Mouse (Mus musculus): ENCODE data around the gene Slain2.

The Slain2 gene

GRCm38 (mm10) chr5:72913648-72914557 lies at the start of gene Slain2:
Slain2 (plus strand) TSS chr5:72914304.
- peak; percentile 75 for DNase-seq (ENCODE audit: low spot score)

DNA sequence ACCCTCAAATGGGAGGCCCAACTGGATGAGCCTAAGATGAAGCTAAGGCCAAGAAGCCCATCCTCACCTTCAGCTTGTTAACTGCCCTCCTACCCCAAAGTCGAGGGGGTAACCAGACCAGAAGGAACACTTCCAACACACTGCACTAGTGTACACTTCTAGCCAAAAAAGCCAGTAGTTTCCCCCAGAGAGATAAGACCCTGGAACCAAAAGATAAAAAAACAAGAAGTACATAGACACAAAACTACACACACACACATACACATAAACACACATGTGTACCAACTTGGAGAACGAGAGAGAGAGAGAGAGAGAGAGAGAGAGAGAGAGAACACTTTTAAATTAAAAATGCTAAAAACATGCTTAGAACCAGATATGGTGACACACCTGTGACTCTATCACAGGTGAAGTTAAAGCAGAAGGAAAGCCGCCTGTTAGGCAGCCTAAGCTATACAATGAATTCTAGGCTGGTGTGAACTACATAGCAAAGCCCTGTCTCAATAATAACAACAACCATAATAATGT lies 49.4 kb upstream of the Slain2 start:
- DNase-seq (ENCODE audit: low spot score) = no peak

GRCm38 (mm10) chr5:72866260-72866905 lies 47.7 kb upstream of the Slain2 start:
- DNase-seq (ENCODE audit: low spot score) = no peak

- no peak for DNase-seq (ENCODE audit: low spot score)
Measured at GRCm38 (mm10) chr5:72867036-72867672, 47.0 kb upstream of the Slain2 start.

- peak; percentile 33 for DNase-seq (ENCODE audit: low spot score)
Measured at GRCm38 (mm10) chr5:72868091-72868875, 45.8 kb upstream of the Slain2 start, which contains the start of gene Tec. Tec (minus strand) TSS chr5:72868483.

DNA sequence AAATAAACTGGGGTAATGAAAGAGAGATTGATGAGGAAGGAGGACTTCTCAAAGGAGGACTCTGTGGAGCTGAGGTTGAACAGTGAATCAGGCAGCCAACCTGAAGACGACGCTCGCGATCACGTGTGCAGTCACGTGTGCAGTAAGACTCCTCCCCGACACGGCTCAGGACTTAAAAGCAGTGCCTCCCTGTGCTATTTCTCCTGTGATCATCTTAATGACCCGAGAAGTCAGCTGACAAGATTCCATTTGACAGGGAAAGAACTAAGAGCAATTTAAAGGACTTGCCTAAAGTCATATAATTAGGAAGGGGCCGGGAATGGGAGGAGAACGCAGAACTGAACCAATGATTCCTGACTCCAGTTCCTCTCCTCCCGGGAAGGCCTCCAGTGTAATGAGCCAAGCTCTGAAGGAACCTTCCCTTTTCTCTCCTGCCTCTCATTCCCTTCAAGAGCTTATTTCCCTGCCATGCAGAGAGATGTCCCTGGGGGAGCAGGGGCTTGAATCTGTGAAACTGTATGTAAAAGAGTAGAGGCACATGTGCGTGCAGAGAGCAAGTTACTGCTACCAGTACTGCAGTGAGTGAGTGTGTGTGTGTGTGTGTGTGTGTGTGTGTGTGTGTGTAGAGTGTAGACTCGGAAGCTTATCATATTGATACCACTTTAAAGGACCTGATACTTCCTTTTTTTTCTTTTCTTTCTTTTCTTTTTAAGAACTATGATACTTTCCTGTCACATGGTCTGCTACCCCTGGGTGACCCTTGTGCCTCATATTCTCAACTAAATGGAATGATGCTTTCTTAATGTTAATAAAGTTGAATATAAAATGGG lies 44.1 kb upstream of the Slain2 start:
- DNase-seq (ENCODE audit: low spot score) = no peak

DNA sequence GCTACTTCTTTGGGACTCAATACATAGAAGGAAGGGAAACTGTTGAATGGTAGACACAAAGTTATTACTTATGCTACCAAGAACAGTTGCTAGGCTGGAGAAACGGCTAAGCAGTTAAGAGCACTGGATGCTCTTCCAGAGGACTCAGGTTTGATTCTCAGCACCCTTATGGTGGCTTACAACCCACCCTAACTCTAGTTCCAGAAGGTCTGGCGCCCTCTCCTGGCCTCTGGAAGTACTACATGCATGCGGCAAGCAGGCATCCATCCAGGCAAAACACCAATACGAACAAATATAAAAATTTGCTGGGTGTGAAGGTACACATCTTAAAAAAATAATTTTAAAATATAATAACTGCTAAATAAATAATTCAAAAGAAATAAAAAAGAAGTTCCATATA lies 43.0 kb upstream of the Slain2 start:
- DNase-seq (ENCODE audit: low spot score) = no peak

DNA sequence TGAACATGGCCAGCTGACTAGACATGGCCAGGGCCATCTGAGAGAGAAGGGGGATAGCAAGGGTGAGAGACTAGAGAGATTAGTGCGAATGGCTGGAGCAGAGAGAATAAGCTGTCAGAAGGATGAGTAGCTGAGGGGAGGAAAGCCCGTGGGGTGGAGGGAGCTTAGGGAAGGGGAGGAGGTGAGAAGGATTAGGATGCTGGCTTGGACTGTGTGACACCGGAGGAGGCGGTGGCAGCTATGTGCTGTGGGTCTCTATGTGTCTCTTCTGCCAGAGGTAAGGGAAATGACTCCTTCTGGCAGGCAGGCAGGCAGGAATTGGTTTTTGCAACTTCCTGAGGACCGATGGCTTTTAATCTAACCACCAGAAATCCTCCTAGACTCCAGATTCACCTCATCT lies 34.4 kb upstream of the Slain2 start:
- no peak for DNase-seq (ENCODE audit: low spot score)

- no peak for DNase-seq (ENCODE audit: low spot score)
Measured at GRCm38 (mm10) chr5:72881748-72882411, 32.2 kb upstream of the Slain2 start.

GRCm38 (mm10) chr5:72882412-72882765 lies 31.7 kb upstream of the Slain2 start:
- DNase-seq (ENCODE audit: low spot score) = no peak

GRCm38 (mm10) chr5:72883706-72884105 lies 30.4 kb upstream of the Slain2 start:
- no peak for DNase-seq (ENCODE audit: low spot score)

- no peak for DNase-seq (ENCODE audit: low spot score)
Measured at GRCm38 (mm10) chr5:72886458-72887222, 27.5 kb upstream of the Slain2 start.

- DNase-seq (ENCODE audit: low spot score) = no peak
Measured at GRCm38 (mm10) chr5:72888260-72888659, 25.8 kb upstream of the Slain2 start.

DNA sequence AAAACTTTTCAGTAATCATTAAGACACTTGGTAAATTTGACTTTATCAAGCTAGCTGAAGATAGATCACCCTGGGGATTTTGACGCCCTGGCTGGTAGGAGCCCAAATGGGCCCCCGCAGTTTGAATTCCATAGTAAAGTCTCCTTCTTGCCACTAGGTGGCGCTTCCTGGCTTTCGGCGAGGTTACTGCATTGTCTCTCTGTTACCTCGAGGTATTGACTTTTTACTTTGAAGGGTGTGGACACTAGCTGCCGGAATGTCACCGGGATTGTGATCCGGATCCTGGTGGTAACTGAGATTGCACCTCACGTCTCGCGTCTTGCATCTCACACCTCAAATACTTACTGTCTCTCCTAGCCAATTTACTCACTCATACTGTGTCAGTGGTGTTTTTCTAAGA lies 22.6 kb upstream of the Slain2 start:
- DNase-seq (ENCODE audit: low spot score) = no peak

DNA sequence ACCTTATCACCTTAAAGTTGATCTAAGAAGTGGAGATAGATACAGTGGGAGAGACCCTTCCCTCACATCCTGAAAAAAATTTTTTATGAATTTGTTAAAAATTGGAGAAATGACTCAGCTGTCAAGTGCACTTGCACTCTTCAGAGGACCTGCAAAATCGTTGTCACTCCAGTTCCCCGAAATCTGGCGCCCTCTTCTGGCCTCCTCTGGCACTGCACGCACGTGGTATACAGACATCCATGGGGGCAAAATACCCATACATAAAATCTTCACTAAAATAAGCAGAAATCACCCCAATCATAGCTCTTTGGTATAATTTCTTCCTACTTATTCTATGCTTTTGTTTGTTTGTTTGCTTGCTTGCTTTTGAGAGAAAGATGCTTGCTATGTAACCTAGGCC lies 20.1 kb upstream of the Slain2 start:
- DNase-seq (ENCODE audit: low spot score) = no peak

DNA sequence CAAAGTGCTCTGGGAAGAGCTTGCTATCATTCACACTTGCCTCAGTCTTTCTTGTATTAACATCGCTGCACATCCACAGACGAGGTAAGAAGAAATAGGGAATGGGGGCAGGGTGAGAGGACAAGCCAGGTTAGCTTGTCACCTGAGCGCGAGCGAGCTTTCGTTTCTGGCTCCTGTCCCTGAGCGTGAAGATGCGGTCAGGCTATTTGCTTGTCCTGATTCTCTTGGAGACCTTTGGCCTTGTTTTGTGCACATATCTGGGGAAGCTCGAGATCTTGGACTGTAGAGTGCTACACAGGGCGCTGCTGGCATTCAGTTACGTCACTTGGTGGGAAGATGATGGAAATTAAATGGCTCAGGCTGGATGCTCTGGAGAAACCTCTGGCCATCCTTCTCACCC lies 18.8 kb upstream of the Slain2 start:
- no peak for DNase-seq (ENCODE audit: low spot score)

- DNase-seq (ENCODE audit: low spot score) = no peak
Measured at GRCm38 (mm10) chr5:72896478-72897279, 17.4 kb upstream of the Slain2 start.

DNA sequence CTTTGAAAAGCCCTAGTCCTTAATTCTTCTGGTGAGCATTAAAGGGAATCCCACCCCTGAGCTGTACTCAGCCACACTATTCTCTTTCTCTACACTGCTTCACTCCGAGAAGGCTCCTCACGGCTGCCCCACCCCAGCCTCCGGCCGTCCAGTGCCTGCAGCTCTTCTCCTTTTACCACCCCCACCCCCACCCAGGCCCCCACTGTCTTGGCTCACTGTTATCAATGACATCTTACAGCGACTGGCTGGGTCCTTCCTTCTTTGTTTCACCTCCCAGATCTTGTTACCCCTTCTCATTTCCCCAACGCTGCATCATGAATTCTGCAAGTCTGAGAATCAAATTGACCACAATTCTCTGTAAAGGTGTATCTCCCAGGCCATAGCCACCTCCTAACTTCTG lies 16.1 kb upstream of the Slain2 start:
- DNase-seq (ENCODE audit: low spot score) = no peak

DNA sequence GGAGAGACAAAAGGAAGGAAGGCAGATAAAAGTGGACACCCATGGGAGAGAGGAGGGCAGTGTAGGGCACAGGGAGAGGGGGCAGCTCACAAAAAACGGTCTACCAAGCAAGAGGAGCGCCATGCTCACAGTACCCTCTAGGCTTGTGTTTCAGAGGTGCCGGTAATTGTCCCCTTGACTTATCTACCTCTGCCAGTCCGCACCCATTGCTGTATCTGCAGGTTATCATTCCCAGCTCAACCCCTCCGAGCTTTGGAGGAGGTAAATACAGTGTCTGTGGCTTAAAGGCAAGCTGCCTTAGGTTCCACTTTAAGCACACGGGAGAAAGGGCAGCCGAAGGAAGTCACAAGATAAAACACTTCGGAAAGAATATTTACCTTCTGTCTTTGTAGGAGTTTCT lies 14.8 kb upstream of the Slain2 start:
- DNase-seq (ENCODE audit: low spot score) = no peak
